Mouse (Mus musculus): ENCODE results near the gene Snap91. TPM values are rescaled to one million over a fixed set of nuclear protein-coding genes. Genes with fewer than 3 reads are reported as not detected.
A peak's percentile ranks its signal among the peaks of the same experiment; 100 is the strongest.

Snap91 gene
- polyA plus RNA-seq, 1 experiment from 2014 or later, result not detected

GRCm38 (mm10) chr9:86772897-86773296, 107.6 kb downstream of the Snap91 start:
- Histone ChIP-seq H3K9me3 (ENCODE audit: low read length) (no peaks in the 10 kb centered on the region), H3K36me3 (replicated peaks; ENCODE audit: insufficient read depth, low read length) (no peaks in the 10 kb centered on the region), H3K9ac (replicated peaks) (no peak overlapping the region), H3K4me2 (ENCODE audit: low read depth, low read length) (no peak overlapping the region), H3K4me3 (ENCODE audit: low read depth, low read length) (no peak overlapping the region), H3K27me3 (ENCODE audit: insufficient read depth, low read length) (no peaks in the 10 kb centered on the region), H3K4me1 (ENCODE audit: insufficient read depth) (no peaks in the 10 kb centered on the region), H3K27ac (ENCODE audit: low read depth) (no peak overlapping the region)
- WGBS (ENCODE audit: insufficient replicate concordance), result 65% methylated on average over 3 of the region's 3 CpGs
- DNase-seq (no peak), ATAC-seq (no peak)
- TF ChIP-seq CTCF (IDR thresholded peaks at IDR 0.05; ENCODE audit: low read depth), result no peak
- no peak for TF ChIP-seq EP300 (IDR thresholded peaks at IDR 0.05; ENCODE audit: low read depth)

DNA sequence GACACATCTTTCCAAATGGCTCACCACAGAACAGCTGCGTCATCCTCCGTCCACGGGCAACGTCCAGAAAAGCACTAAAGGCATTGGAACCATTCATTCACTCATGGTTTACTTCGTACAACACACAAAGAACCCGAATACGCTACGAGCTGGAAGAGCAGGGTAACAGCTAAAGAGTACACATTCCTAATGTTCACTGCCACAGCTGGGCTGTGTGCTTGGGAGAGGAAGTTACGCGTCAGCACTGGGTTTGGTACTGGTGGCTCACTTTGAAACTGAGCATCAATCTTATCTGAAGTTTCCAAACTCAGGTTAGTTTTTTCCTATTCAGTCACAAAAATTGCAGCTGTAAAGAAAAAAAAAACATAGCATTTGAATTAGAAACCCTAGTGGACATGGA, 113.5 kb downstream of the Snap91 start:
- H3K4me2 ChIP-seq (ENCODE audit: low read depth, low read length), result no peak overlapping the region
- no peak for TF ChIP-seq EP300 (IDR thresholded peaks at IDR 0.05; ENCODE audit: low read depth)
- no peak for TF ChIP-seq CTCF (IDR thresholded peaks at IDR 0.05; ENCODE audit: low read depth)
- no peaks in the 10 kb centered on the region for H3K9me3 ChIP-seq (ENCODE audit: low read length)
- no peaks in the 10 kb centered on the region for H3K4me1 ChIP-seq (ENCODE audit: insufficient read depth)
- H3K4me3 ChIP-seq (ENCODE audit: low read depth, low read length), result no peak overlapping the region
- DNase-seq (no peak), ATAC-seq (no peak)
- 75% methylated on average over 10 of the region's 10 CpGs for WGBS (ENCODE audit: insufficient replicate concordance)
- no peaks in the 10 kb centered on the region for H3K27me3 ChIP-seq (ENCODE audit: insufficient read depth, low read length)
- H3K9ac ChIP-seq (replicated peaks), result no peak overlapping the region
- H3K36me3 ChIP-seq (replicated peaks; ENCODE audit: insufficient read depth, low read length), result no peaks in the 10 kb centered on the region
- no peak overlapping the region for H3K27ac ChIP-seq (ENCODE audit: low read depth)

DNA sequence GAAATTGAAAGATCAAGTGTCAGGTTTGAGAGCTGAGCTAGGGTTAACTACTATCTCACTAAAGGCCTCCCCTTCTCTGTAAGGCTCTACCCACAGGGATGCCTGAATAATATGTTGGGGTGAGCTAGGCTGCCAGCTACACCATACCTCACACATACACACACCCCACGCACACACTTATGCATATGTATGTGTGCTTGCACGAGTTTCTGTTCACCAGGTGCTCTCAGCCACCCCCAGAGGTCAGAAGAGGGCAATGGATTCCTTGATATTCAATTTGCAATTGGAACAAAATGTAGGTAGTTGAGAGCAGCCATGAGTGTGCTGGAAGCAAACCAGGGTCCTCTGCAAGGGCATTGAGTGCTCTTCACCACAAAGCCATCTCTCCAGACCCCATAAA, 116.5 kb downstream of the Snap91 start:
- TF ChIP-seq EP300 (IDR thresholded peaks at IDR 0.05; ENCODE audit: low read depth) (no peak), CTCF (IDR thresholded peaks at IDR 0.05; ENCODE audit: low read depth) (no peak)
- DNase-seq (no peak), ATAC-seq (no peak)
- H3K4me1 ChIP-seq (ENCODE audit: insufficient read depth), result no peaks in the 10 kb centered on the region
- no peak overlapping the region for H3K9ac ChIP-seq (replicated peaks)
- WGBS (ENCODE audit: insufficient replicate concordance), result 52% methylated on average over 2 of the region's 2 CpGs
- H3K9me3 ChIP-seq (ENCODE audit: low read length), result no peaks in the 10 kb centered on the region
- H3K36me3 ChIP-seq (replicated peaks; ENCODE audit: insufficient read depth, low read length), result no peaks in the 10 kb centered on the region
- no peak overlapping the region for H3K4me2 ChIP-seq (ENCODE audit: low read depth, low read length)
- no peaks in the 10 kb centered on the region for H3K27me3 ChIP-seq (ENCODE audit: insufficient read depth, low read length)
- no peak overlapping the region for H3K27ac ChIP-seq (ENCODE audit: low read depth)
- H3K4me3 ChIP-seq (ENCODE audit: low read depth, low read length), result no peak overlapping the region

DNA sequence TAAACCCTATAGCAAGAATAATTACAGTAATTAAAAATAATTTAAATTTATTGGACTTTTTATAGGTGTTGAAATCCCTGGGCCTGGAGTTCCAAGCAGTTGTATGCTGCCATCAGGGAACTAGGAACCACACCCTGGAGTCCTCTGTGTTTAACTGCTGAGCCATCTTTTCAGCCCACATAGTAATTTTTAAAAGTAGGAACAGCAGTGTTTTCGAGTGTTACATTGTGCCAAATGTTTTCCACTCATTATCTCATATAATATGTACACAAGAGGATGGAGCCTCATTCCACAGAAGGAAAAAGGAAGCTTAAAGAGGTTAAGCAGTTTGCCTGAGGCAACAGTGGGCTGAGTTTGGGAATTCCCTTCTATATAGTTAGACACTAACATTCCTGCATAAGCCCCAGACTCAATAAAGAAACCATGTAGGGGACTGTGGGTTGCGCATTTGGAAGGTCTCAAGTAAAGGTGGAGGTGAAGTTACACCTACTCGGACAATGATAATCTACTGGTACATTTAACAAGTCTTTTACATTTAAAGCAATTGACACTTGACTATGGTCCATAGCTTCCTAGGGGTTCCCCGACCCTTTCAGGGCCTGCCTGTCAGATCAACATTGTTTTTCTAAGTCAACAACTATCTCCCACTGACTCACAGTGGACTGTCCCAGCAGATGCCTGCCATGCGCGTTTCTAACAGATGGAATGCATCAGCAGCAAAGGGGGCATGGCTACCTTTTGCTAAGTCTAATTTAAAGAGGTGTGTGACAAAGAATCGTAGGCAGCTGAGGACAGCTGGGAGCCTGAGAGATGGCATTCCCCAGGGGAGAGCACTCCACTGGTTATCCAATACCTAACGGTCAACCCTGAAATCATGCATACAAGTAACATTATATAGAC, 117.7 kb downstream of the Snap91 start:
- H3K4me1 ChIP-seq (ENCODE audit: insufficient read depth), result no peaks in the 10 kb centered on the region
- H3K36me3 ChIP-seq (replicated peaks; ENCODE audit: insufficient read depth, low read length), result no peaks in the 10 kb centered on the region
- TF ChIP-seq CTCF (IDR thresholded peaks at IDR 0.05; ENCODE audit: low read depth) (no peak), EP300 (IDR thresholded peaks at IDR 0.05; ENCODE audit: low read depth) (no peak)
- WGBS (ENCODE audit: insufficient replicate concordance), result 69% methylated on average over 8 of the region's 8 CpGs
- no peak for DNase-seq
- ATAC-seq, result no peak
- no peak overlapping the region for H3K27ac ChIP-seq (ENCODE audit: low read depth)
- no peaks in the 10 kb centered on the region for H3K9me3 ChIP-seq (ENCODE audit: low read length)
- H3K4me3 ChIP-seq (ENCODE audit: low read depth, low read length), result no peak overlapping the region
- no peak overlapping the region for H3K9ac ChIP-seq (replicated peaks)
- no peak overlapping the region for H3K4me2 ChIP-seq (ENCODE audit: low read depth, low read length)
- H3K27me3 ChIP-seq (ENCODE audit: insufficient read depth, low read length), result no peaks in the 10 kb centered on the region

- Histone ChIP-seq H3K27me3 (ENCODE audit: insufficient read depth, low read length) (no peaks in the 10 kb centered on the region), H3K9me3 (ENCODE audit: low read length) (no peaks in the 10 kb centered on the region), H3K4me3 (ENCODE audit: low read depth, low read length) (no peak overlapping the region), H3K4me2 (ENCODE audit: low read depth, low read length) (no peak overlapping the region), H3K9ac (replicated peaks) (no peak overlapping the region), H3K27ac (ENCODE audit: low read depth) (no peak overlapping the region), H3K36me3 (replicated peaks; ENCODE audit: insufficient read depth, low read length) (no peaks in the 10 kb centered on the region), H3K4me1 (ENCODE audit: insufficient read depth) (no peaks in the 10 kb centered on the region)
- ATAC-seq (peak; percentile 64), DNase-seq (peak; percentile 44)
- 33% methylated on average over 13 of the region's 13 CpGs for WGBS (ENCODE audit: insufficient replicate concordance)
- TF ChIP-seq EP300 (IDR thresholded peaks at IDR 0.05; ENCODE audit: low read depth) (no peak), CTCF (IDR thresholded peaks at IDR 0.05; ENCODE audit: low read depth) (peak; percentile 90)
Measured at GRCm38 (mm10) chr9:86745926-86746581, 134.4 kb downstream of the Snap91 start.

DNA sequence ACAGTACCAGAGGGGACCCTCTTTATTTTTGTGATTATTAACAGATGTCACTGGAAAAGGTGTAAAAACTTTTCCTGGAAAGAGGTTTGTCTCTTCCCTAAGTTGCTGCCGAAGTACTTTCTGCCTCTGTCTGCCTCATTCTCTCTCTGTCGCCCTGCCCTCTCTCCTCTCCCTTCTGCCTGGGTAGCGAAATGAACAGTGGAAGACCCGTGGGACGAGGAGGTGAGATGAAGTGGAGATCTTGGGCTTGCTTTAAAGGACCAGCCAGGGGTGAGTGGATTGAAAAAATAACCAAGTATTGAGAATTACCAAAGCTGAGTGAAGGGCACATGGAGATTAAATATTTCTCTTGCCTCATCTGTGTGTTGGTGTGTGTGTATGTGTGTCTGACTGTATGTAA, 136.4 kb downstream of the Snap91 start:
- Histone ChIP-seq H3K9ac (replicated peaks) (no peak overlapping the region), H3K27ac (ENCODE audit: low read depth) (no peak overlapping the region), H3K4me3 (ENCODE audit: low read depth, low read length) (no peak overlapping the region), H3K4me1 (ENCODE audit: insufficient read depth) (no peaks in the 10 kb centered on the region), H3K27me3 (ENCODE audit: insufficient read depth, low read length) (no peaks in the 10 kb centered on the region), H3K36me3 (replicated peaks; ENCODE audit: insufficient read depth, low read length) (no peaks in the 10 kb centered on the region), H3K9me3 (ENCODE audit: low read length) (no peaks in the 10 kb centered on the region), H3K4me2 (ENCODE audit: low read depth, low read length) (no peak overlapping the region)
- ATAC-seq (no peak), DNase-seq (no peak)
- no peak for TF ChIP-seq EP300 (IDR thresholded peaks at IDR 0.05; ENCODE audit: low read depth)
- TF ChIP-seq CTCF (IDR thresholded peaks at IDR 0.05; ENCODE audit: low read depth), result no peak
- WGBS (ENCODE audit: insufficient replicate concordance), result 45% methylated on average over 5 of the region's 5 CpGs

Measured in liver, postnatal 0 days (tissue).